Mouse (Mus musculus) CH12.LX (cell line): ENCODE data around the gene Npcd. TPM values are rescaled to one million over a fixed set of nuclear protein-coding genes. Genes with fewer than 3 reads are reported as not detected.

Experiments used
- DNase-seq: peaks from one replicate; pipeline ENCODE4 v3.0.0-alpha.2; 2013; ENCODE audit errors: extremely low read depth
- H3K27ac ChIP-seq: 2 replicates; pipeline ENCODE4 v1.5.1; 2012; ENCODE audit warnings: low read depth, mild to moderate bottlenecking, control low read depth, moderate library complexity; ENCODE audit not compliant: insufficient read depth
- H3K27me3 ChIP-seq: replicated peaks from 2 replicates; pipeline ENCODE3; 2012; ENCODE audit warnings: inconsistent platforms
- H3K36me3 ChIP-seq, 2 experiments: replicated peaks in 1 of 2; 2 replicates each; pipeline versions ENCODE3 to v1.6.1; 2012; ENCODE audit warnings: inconsistent platforms in 1 of 2, low read length in 1 of 2, mild to moderate bottlenecking in 1 of 2, mixed read lengths in 1 of 2, moderate library complexity in 1 of 2; ENCODE audit not compliant: control insufficient read depth in 1 of 2, insufficient read depth in 1 of 2
- H3K4me1 ChIP-seq, 2 experiments: 2 replicates each; pipeline ENCODE4 v1.6.1; 2012; ENCODE audit warnings: inconsistent platforms in 1 of 2, moderate library complexity in 1 of 2; ENCODE audit not compliant: insufficient read depth in 2 of 2, control insufficient read depth in 1 of 2
- H3K4me2 ChIP-seq: 2 replicates; pipeline ENCODE4 v1.6.1; 2012; ENCODE audit warnings: low read depth, mild to moderate bottlenecking, control low read depth; ENCODE audit not compliant: poor library complexity, insufficient read depth, severe bottlenecking
- H3K4me3 ChIP-seq, 3 experiments: fragments of 150-350 bp in 1 of 3; sonication (generic) in 1 of 3; replicated peaks in 1 of 3; 2 replicates each; pipeline versions ENCODE3 to v1.5.1; 2011 to 2012; ENCODE audit warnings: low read depth in 2 of 3, low read length in 2 of 3, mild to moderate bottlenecking in 2 of 3, moderate library complexity in 2 of 3, control low read depth in 1 of 3, improper control_type of control experiment in 1 of 3, inconsistent platforms in 1 of 3, mixed read lengths in 1 of 3; ENCODE audit not compliant: poor library complexity in 1 of 3
- H3K79me2 ChIP-seq: replicated peaks from 2 replicates; pipeline ENCODE4 v1.6.1; 2012; ENCODE audit warnings: mild to moderate bottlenecking, moderate library complexity; ENCODE audit not compliant: control insufficient read depth, poor library complexity, insufficient read depth, severe bottlenecking; ENCODE audit errors: extremely low read depth
- H3K9ac ChIP-seq: 2 replicates; pipeline ENCODE4 v1.6.1; 2012; ENCODE audit warnings: low read depth, mild to moderate bottlenecking, control low read depth, moderate library complexity; ENCODE audit not compliant: insufficient read depth
- H3K9me3 ChIP-seq: replicated peaks from 2 replicates; pipeline ENCODE3; 2012; ENCODE audit warnings: low read length, inconsistent platforms, mixed read lengths
- BHLHE40 ChIP-seq: IDR thresholded peaks from 2 replicates; pipeline ENCODE4 v1.6.1; 2011; ENCODE audit warnings: mild to moderate bottlenecking, low read depth, low read length, improper control_type of control experiment
- CHD1 ChIP-seq: IDR thresholded peaks from 2 replicates; pipeline ENCODE4 v1.6.1; 2012; ENCODE audit warnings: low read depth, low read length, improper control_type of control experiment, inconsistent platforms
- CHD2 ChIP-seq: IDR thresholded peaks from 2 replicates; pipeline ENCODE4 v1.6.1; 2011; ENCODE audit warnings: low read length, improper control_type of control experiment
- CTCF ChIP-seq, 2 experiments: IDR thresholded peaks in 1 of 2; conservative IDR thresholded peaks in 1 of 2; 2 replicates each; pipeline ENCODE4 v1.5.1; 2011 to 2012; ENCODE audit warnings: low read depth in 2 of 2, low read length in 2 of 2, improper control_type of control experiment in 1 of 2, inconsistent platforms in 1 of 2, mild to moderate bottlenecking in 1 of 2, moderate library complexity in 1 of 2
- E2F4 ChIP-seq: IDR thresholded peaks from 2 replicates; pipeline ENCODE4 v1.6.1; 2011; ENCODE audit warnings: low read depth, low read length, improper control_type of control experiment; ENCODE audit not compliant: insufficient replicate concordance
- ELF1 ChIP-seq: IDR thresholded peaks from 2 replicates; pipeline ENCODE4 v1.6.1; 2014; ENCODE audit warnings: low read depth, mild to moderate bottlenecking, inconsistent platforms, low read length, improper control_type of control experiment
- EP300 ChIP-seq: IDR thresholded peaks from 2 replicates; pipeline ENCODE4 v1.6.1; 2011; ENCODE audit warnings: low read length, improper control_type of control experiment
- ETS1 ChIP-seq: conservative IDR thresholded peaks from 2 replicates; pipeline ENCODE4 v1.6.1; 2012; ENCODE audit warnings: low read depth, mild to moderate bottlenecking, inconsistent platforms, low read length, improper control_type of control experiment, moderate library complexity
- GABPA ChIP-seq: IDR thresholded peaks from 2 replicates; pipeline ENCODE4 v1.6.1; 2012; ENCODE audit warnings: low read depth, low read length, improper control_type of control experiment, inconsistent platforms; ENCODE audit not compliant: insufficient replicate concordance
- HCFC1 ChIP-seq: IDR thresholded peaks from 2 replicates; pipeline ENCODE4 v1.6.1; 2012; ENCODE audit warnings: low read depth, mild to moderate bottlenecking, inconsistent platforms, low read length, improper control_type of control experiment
- IRF4 ChIP-seq: IDR thresholded peaks from 2 replicates; pipeline ENCODE4 v1.6.1; 2014; ENCODE audit warnings: low read depth, mild to moderate bottlenecking, inconsistent platforms, low read length, improper control_type of control experiment
- JUND ChIP-seq: conservative IDR thresholded peaks from 2 replicates; pipeline ENCODE4 v1.6.1; 2011; ENCODE audit warnings: low read depth, low read length, improper control_type of control experiment
- KAT2A ChIP-seq: IDR thresholded peaks from 2 replicates; pipeline ENCODE4 v1.6.1; 2012; ENCODE audit warnings: low read length, improper control_type of control experiment, inconsistent platforms; ENCODE audit not compliant: insufficient replicate concordance
- MAZ ChIP-seq: IDR thresholded peaks from 2 replicates; pipeline ENCODE4 v1.6.1; 2012; ENCODE audit warnings: low read depth, mild to moderate bottlenecking, inconsistent platforms, low read length, improper control_type of control experiment, moderate library complexity
- MEF2A ChIP-seq: IDR thresholded peaks from 2 replicates; pipeline ENCODE4 v1.6.1; 2014; ENCODE audit warnings: low read depth, mild to moderate bottlenecking, inconsistent platforms, low read length, improper control_type of control experiment, borderline replicate concordance
- MXI1 ChIP-seq: IDR thresholded peaks from 2 replicates; pipeline ENCODE4 v1.6.1; 2011; ENCODE audit warnings: mild to moderate bottlenecking, low read depth, low read length, improper control_type of control experiment
- NELFE ChIP-seq: IDR thresholded peaks from 2 replicates; pipeline ENCODE4 v1.6.1; 2011; ENCODE audit warnings: low read depth, low read length, improper control_type of control experiment
- POLR2A ChIP-seq: IDR thresholded peaks from 2 replicates; pipeline ENCODE4 v1.6.1; 2011; ENCODE audit warnings: low read depth, mild to moderate bottlenecking, improper control_type of control experiment, low read length
- POLR2AphosphoS2 ChIP-seq: IDR thresholded peaks from 2 replicates; pipeline ENCODE4 v1.6.1; 2011; ENCODE audit warnings: low read depth, low read length, improper control_type of control experiment
- RAD21 ChIP-seq: IDR thresholded peaks from 2 replicates; pipeline ENCODE4 v1.6.1; 2011; ENCODE audit warnings: low read depth, mild to moderate bottlenecking, low read length, improper control_type of control experiment, moderate library complexity
- RCOR1 ChIP-seq: conservative IDR thresholded peaks from 2 replicates; pipeline ENCODE4 v1.6.1; 2012; ENCODE audit warnings: low read depth, mild to moderate bottlenecking, inconsistent platforms, low read length, improper control_type of control experiment
- SMC3 ChIP-seq: IDR thresholded peaks from 2 replicates; pipeline ENCODE4 v1.6.1; 2011; ENCODE audit warnings: low read depth, low read length, improper control_type of control experiment
- TCF12 ChIP-seq: IDR thresholded peaks from 2 replicates; pipeline ENCODE4 v1.6.1; 2014; ENCODE audit warnings: low read depth, mild to moderate bottlenecking, inconsistent platforms, low read length, improper control_type of control experiment
- UBTF ChIP-seq: IDR thresholded peaks from 2 replicates; pipeline ENCODE4 v1.6.1; 2012; ENCODE audit warnings: low read depth, mild to moderate bottlenecking, inconsistent platforms, low read length, improper control_type of control experiment, moderate library complexity
- ZC3H11A ChIP-seq: IDR thresholded peaks from 2 replicates; pipeline ENCODE4 v1.6.1; 2012; ENCODE audit warnings: low read depth, mild to moderate bottlenecking, inconsistent platforms, low read length, improper control_type of control experiment
- ZKSCAN1 ChIP-seq: IDR thresholded peaks from 2 replicates; pipeline ENCODE4 v1.6.1; 2012; ENCODE audit warnings: low read depth, inconsistent platforms, low read length, improper control_type of control experiment, borderline replicate concordance
- ZMIZ1 ChIP-seq: IDR thresholded peaks from 2 replicates; pipeline ENCODE4 v1.6.1; 2012; ENCODE audit warnings: low read depth, mild to moderate bottlenecking, inconsistent platforms, low read length, improper control_type of control experiment
- dilution Hi-C: fragments of 300-500 bp; cut with MboI; formaldehyde crosslinking; loops from 2 replicates; pipeline ENCODE4 v1.14.3; 2020; ENCODE audit warnings: low sequenced_read_pairs; ENCODE audit not compliant: extremely low pct_unique_long_range_greater_than_20kb, extremely low pct_ligation_motif_present
- in situ Hi-C: fragments of 300-500 bp; cut with MboI; formaldehyde crosslinking; loops from 3 replicates; pipeline ENCODE4 v1.14.3; 2019; ENCODE audit warnings: low sequenced_read_pairs, low pct_ligation_motif_present, low pct_unique_long_range_greater_than_20kb, mixed read lengths
- polyA plus RNA-seq: library from polyadenylated mRNA; unstranded; fragments of >175 nt; gene quantifications from 2 replicates; pipeline ENCODE4 v1.2.1, GENCODE M21; 2012; ENCODE audit warnings: low read depth; ENCODE audit not compliant: insufficient read length
- total RNA-seq, 2 experiments: library from RNA; depleted of rRNA; stranded (reverse); fragments of 300-350 nt in 1 of 2; fragments of >200 nt in 1 of 2; gene quantifications; 2 replicates each; pipeline ENCODE4 v1.2.3; 2012 to 2014

Gene Npcd
- total and polyA plus RNA-seq, 3 experiments, result 0.59 TPM; not detected in 2

DNA sequence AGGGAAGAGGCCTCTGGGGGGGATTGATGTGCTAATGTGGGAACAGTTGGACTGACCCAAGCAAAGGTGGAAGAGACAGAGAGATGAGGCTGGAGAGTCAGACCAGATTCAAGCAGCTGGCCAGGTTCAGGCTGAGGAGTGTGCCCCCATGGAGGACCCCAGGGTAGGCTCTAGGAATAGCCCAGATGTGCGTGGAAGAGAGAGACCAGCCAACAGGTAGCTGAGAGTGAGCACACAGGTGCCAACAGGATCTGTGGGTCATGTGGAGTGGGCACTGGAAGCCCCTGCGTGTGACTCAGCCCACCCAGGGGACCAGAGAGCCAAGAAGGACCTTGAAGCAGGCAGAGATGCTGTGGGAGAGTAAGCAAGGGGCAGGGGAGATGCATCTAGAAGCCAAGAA lies 32.4 kb downstream of the Npcd start:
- H3K4me3 ChIP-seq, result no peak overlapping the region
- H3K9me3 ChIP-seq, result peaks cover 18% of the 10 kb centered on the region
- dilution Hi-C loops (no loop called here), in situ Hi-C loops (no loop called here)
- H3K4me2 ChIP-seq, result no peak overlapping the region
- TF ChIP-seq CTCF (conservative IDR thresholded peaks at IDR 0.05 in 1 of 2, IDR thresholded peaks at IDR 0.05 in 1 of 2; ENCODE audit: low read depth in 2 of 2, low read length in 2 of 2) (no peak), CHD1 (no peak), MXI1 (no peak), JUND (no peak), KAT2A (no peak), NELFE (no peak), BHLHE40 (no peak), MAZ (no peak), IRF4 (no peak), GABPA (no peak), MEF2A (no peak)
- no peak overlapping the region for H3K27ac ChIP-seq
- H3K79me2 ChIP-seq, result no peaks in the 10 kb centered on the region
- H3K36me3 ChIP-seq, result no peaks in the 10 kb centered on the region
- no peak overlapping the region for H3K9ac ChIP-seq
- H3K27me3 ChIP-seq, result peaks cover 86% of the 10 kb centered on the region
- DNase-seq, result no peak
- H3K4me1 ChIP-seq, result peaks cover 0 to 9% of the 10 kb centered on the region in 2 experiments; a peak in 3 of 4 replicates

DNA sequence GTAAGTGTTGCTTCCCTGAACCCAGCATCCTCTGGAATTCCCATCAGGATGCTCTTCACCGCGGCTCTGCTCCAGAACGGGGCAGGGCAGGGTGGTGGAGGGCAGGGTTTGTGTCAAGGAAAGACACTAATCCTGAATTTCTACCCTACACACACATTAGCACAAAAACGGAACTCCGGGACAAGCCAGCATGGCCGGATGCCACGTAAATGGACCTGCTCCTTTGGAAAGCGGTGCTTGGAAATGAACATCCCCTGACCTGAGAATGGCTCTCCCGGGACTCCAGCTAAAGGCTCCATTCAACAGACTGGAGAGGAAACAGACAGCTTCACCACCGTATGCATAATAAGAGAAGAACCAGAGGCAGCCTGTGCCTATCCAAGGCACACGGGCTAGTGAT lies 33.3 kb downstream of the Npcd start:
- Histone ChIP-seq H3K79me2 (no peaks in the 10 kb centered on the region), H3K9ac (no peak overlapping the region), H3K4me2 (no peak overlapping the region), H3K27me3 (peaks cover 84% of the 10 kb centered on the region), H3K4me3 (no peak overlapping the region), H3K27ac (no peak overlapping the region), H3K9me3 (peaks cover 18% of the 10 kb centered on the region), H3K36me3 (no peaks in the 10 kb centered on the region)
- in situ Hi-C loops, result no loop called here
- TF ChIP-seq ZC3H11A (no peak), RCOR1 (no peak), E2F4 (no peak), GABPA (no peak), EP300 (no peak), ETS1 (no peak), POLR2A (no peak), ZKSCAN1 (no peak), ZMIZ1 (no peak), UBTF (no peak), HCFC1 (no peak), CHD2 (no peak), CTCF (conservative IDR thresholded peaks at IDR 0.05 in 1 of 2, IDR thresholded peaks at IDR 0.05 in 1 of 2; ENCODE audit: low read depth in 2 of 2, low read length in 2 of 2) (no peak), POLR2AphosphoS2 (no peak), TCF12 (no peak), RAD21 (no peak), SMC3 (no peak), ELF1 (no peak), MEF2A (no peak), IRF4 (no peak)
- TF ChIP-seq, all 38 proteins: peak for 0
- dilution Hi-C loops, result no loop called here
- peaks cover 0 to 9% of the 10 kb centered on the region in 2 experiments; a peak in 3 of 4 replicates for H3K4me1 ChIP-seq
- DNase-seq, result no peak
